Mouse (Mus musculus): ENCODE results near the gene Btbd35f3. TPM values are rescaled to one million over a fixed set of nuclear protein-coding genes. Genes with fewer than 3 reads are reported as not detected.
"Not testable (repeated sequence)": the region's sequence is repeated elsewhere in the genome, so short reads cannot be mapped to it uniquely, and the experiment has no call there.

Gene Btbd35f3
- not detected in 2 replicates for polyA plus RNA-seq (2015; fragmentation: Nextera tagmentation; extraction: Ambion mirVana)

GRCm38 (mm10) chrX:4037374-4037773 lies at the start of gene Btbd35f3:
TSS of gene Btbd35f3 (plus strand) at chrX:4037674.
- not testable (repeated sequence) for H3K9ac ChIP-seq; H3K4me1 ChIP-seq; H3K9me3 ChIP-seq; H3K27me3 ChIP-seq (replicated peaks); H3K27ac ChIP-seq (replicated peaks); H3K36me3 ChIP-seq; H3K4me3 ChIP-seq; H3K4me2 ChIP-seq; ATAC-seq (ENCODE audit: extremely low read depth, insufficient number of reproducible peaks, low FRiP score, low TSS enrichment)
- WGBS = no CpG with 5 or more reads among the region's 3 CpGs

Other genes with a start within 250 kb of the Btbd35f3 start
- gene Btbd35f16, start 80.7 kb upstream of the Btbd35f3 start, polyA plus RNA-seq (2015; fragmentation: Nextera tagmentation; extraction: Ambion mirVana) = not detected in 2 replicates
- gene Btbd35f28, start 158.9 kb downstream of the Btbd35f3 start, polyA plus RNA-seq (2015; fragmentation: Nextera tagmentation; extraction: Ambion mirVana) = not detected in 2 replicates